Mouse (Mus musculus) myocyte (in vitro differentiated cells): ENCODE results near the gene Smpd1.

Experiments
- CEBPB ChIP-seq: IDR thresholded peaks from 2 replicates; pipeline ENCODE4 v1.6.1; 2011; ENCODE audit warnings: mild to moderate bottlenecking, moderate library complexity; ENCODE audit not compliant: poor library complexity, insufficient read depth, severe bottlenecking
- E2F4 ChIP-seq: IDR thresholded peaks from one replicate; pipeline ENCODE4 v1.6.1; 2011; ENCODE audit warnings: mild to moderate bottlenecking, control low read depth, moderate library complexity; ENCODE audit not compliant: insufficient read depth
- MAX ChIP-seq: IDR thresholded peaks from one replicate; pipeline ENCODE4 v1.6.1; 2011; ENCODE audit warnings: low read depth, mild to moderate bottlenecking, control low read depth
- MYOD1 ChIP-seq, 3 experiments: IDR thresholded peaks; one replicate each; pipeline ENCODE4 v1.6.1; 2011; ENCODE audit warnings: control low read depth in 2 of 3, low read depth in 2 of 3, mild to moderate bottlenecking in 2 of 3, moderate library complexity in 1 of 3; ENCODE audit not compliant: insufficient read length in 2 of 3, control insufficient read depth in 1 of 3
- MYOG ChIP-seq, 3 experiments: IDR thresholded peaks; one replicate each; pipeline ENCODE4 v1.6.1; 2011; ENCODE audit warnings: control low read depth in 2 of 3, low read depth in 2 of 3, mild to moderate bottlenecking in 2 of 3; ENCODE audit not compliant: insufficient read length in 2 of 3, control insufficient read depth in 1 of 3, insufficient read depth in 1 of 3
- POLR2A ChIP-seq: IDR thresholded peaks from one replicate; pipeline ENCODE4 v1.6.1; 2011; ENCODE audit warnings: low read depth, mild to moderate bottlenecking, control low read depth, moderate library complexity; ENCODE audit not compliant: insufficient read length
- POLR2AphosphoS2 ChIP-seq: IDR thresholded peaks from one replicate; pipeline ENCODE4 v1.6.1; 2011; ENCODE audit warnings: low read depth, control low read depth; ENCODE audit not compliant: insufficient read length
- REST ChIP-seq: IDR thresholded peaks from one replicate; pipeline ENCODE4 v1.6.1; 2011; ENCODE audit warnings: mild to moderate bottlenecking, control low read depth, moderate library complexity; ENCODE audit not compliant: insufficient read depth, insufficient read length
- SRF ChIP-seq: IDR thresholded peaks from one replicate; pipeline ENCODE4 v1.6.1; 2011; ENCODE audit warnings: low read depth; ENCODE audit not compliant: control insufficient read depth, insufficient read length
- TCF12 ChIP-seq: IDR thresholded peaks from one replicate; pipeline ENCODE4 v1.6.1; 2011; ENCODE audit warnings: mild to moderate bottlenecking, control low read depth; ENCODE audit not compliant: poor library complexity, insufficient read depth, severe bottlenecking
- USF1 ChIP-seq: IDR thresholded peaks from one replicate; pipeline ENCODE4 v1.6.1; 2011; ENCODE audit warnings: low read depth, mild to moderate bottlenecking, control low read depth, moderate library complexity

DNA sequence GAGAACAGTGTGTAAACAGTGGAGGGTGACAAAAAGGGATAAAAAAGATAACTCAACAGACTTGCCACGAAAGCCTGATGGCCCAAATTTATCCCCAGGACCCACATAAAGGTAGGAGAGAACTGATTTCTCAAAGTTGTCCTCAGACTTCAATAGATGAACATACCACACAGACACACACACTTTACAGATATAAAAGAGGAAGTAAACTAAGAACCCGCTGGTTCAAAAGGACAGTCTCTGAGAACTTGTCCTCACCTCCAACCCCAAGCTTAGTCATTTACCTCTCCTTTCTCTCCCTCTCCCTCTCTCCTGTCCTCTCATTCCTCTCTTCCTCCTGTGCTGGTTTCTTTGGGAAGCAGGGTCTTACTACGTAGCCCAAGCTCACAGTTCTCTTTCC, 8.2 kb downstream of the Smpd1 start:
- TF ChIP-seq POLR2A = no peak
- no peak for TF ChIP-seq MYOD1 (IDR thresholded peaks at IDR 0.05; ENCODE audit: control insufficient read depth in 1 of 3, insufficient read length in 2 of 3, low read depth in 2 of 3)
- no peak for TF ChIP-seq USF1
- TF ChIP-seq MYOG (IDR thresholded peaks at IDR 0.05; ENCODE audit: control insufficient read depth in 1 of 3, insufficient read depth in 1 of 3, insufficient read length in 2 of 3, low read depth in 2 of 3) = no peak
- TF ChIP-seq CEBPB = no peak
- no peak for TF ChIP-seq MAX
- TF ChIP-seq E2F4 = no peak
- TF ChIP-seq TCF12 = no peak
- no peak for TF ChIP-seq POLR2AphosphoS2
- TF ChIP-seq REST = no peak
- TF ChIP-seq SRF = no peak
